Mouse (Mus musculus) gastrocnemius, adult 2 months (tissue): Measurements from ENCODE around the gene Rasl11b. TPM values are rescaled to one million over a fixed set of nuclear protein-coding genes. Genes with fewer than 3 reads are reported as not detected.

Experiments
- DNase-seq: peaks from one replicate; pipeline ENCODE4 v3.0.0; 2022
- H3K27ac ChIP-seq: fragments of 200-600 bp; 2 replicates; pipeline ENCODE4 v1.8.1; 2022; ENCODE audit warnings: mild to moderate bottlenecking
- H3K4me3 ChIP-seq: fragments of 200-600 bp; 2 replicates; pipeline ENCODE4 v1.8.1; 2022; ENCODE audit warnings: mild to moderate bottlenecking, moderate library complexity
- CTCF ChIP-seq: fragments of 200-600 bp; IDR thresholded peaks from 2 replicates; pipeline ENCODE4 v1.8.1; 2022; ENCODE audit warnings: antibody characterized with exemption, mild to moderate bottlenecking, moderate library complexity
- intact Hi-C: fragments of 180-260 bp; cut with DNase I; formaldehyde crosslinking; loops from one replicate; pipeline ENCODE4 v1.15.1; 2025
- long read RNA-seq, 2 experiments: library from polyadenylated mRNA; stranded (forward); transcript quantifications; one replicate each; pipeline ENCODE4 v2.0.0; 2021
- total RNA-seq, 2 experiments: library from RNA; stranded (reverse); gene quantifications; 2 replicates each; pipeline ENCODE4 v1.2.3; 2021

The Rasl11b gene
- total RNA-seq: 1 to 10 TPM; 2.0 to 5.4 TPM
- long read RNA-seq, experiment 1, partial matches to known transcripts: 0 of 1 reads
- long read RNA-seq, experiment 1, other reads (novel, unspliced or antisense): 0 of 1 reads
- long read RNA-seq, experiment 2, partial matches to known transcripts: 0 of 2 reads
- long read RNA-seq, experiment 2, other reads (novel, unspliced or antisense): 0 of 2 reads

GRCm38 (mm10) chr5:74194841-74195613 is at the start of gene Rasl11b:
Gene Rasl11b, plus strand, starts transcription at chr5:74195286.
- peak within 1 kb of the TSS; percentile 82 for H3K27ac ChIP-seq
- intact Hi-C loops: loop anchor here (5.0 kb wide), 4 partner anchors 48 to 128 kb away; partner anchors contain the start of gene Usp46
- TF ChIP-seq CTCF: peak; percentile 55

GRCm38 (mm10) chr5:74147631-74148030 is 47.5 kb upstream of the Rasl11b start:
- Histone ChIP-seq H3K27ac (peak overlapping the region; percentile 57), H3K4me3 (peak overlapping the region; percentile 1; the same call in 1 of the 2 replicates)
- peak; percentile 35 for DNase-seq
- intact Hi-C loops: loop anchor here (5.0 kb wide), 3 partner anchors 45 to 105 kb away; no protein-coding TSS in a partner anchor
- no peak for TF ChIP-seq CTCF

More at GRCm38 (mm10) chr5:74194841-74195613, at the start of gene Rasl11b:
- H3K4me3 ChIP-seq: peak within 1 kb of the TSS; percentile 93
- DNase-seq: peak; percentile 97

- TF ChIP-seq CTCF: no peak
- no peak for DNase-seq
- intact Hi-C loops: loop anchor here (5.0 kb wide), 3 partner anchors 42 to 102 kb away; no protein-coding TSS in a partner anchor
- H3K4me3 ChIP-seq: no peak overlapping the region
- no peak overlapping the region for H3K27ac ChIP-seq
Observed at GRCm38 (mm10) chr5:74149975-74150374, 45.1 kb upstream of the Rasl11b start.

DNA sequence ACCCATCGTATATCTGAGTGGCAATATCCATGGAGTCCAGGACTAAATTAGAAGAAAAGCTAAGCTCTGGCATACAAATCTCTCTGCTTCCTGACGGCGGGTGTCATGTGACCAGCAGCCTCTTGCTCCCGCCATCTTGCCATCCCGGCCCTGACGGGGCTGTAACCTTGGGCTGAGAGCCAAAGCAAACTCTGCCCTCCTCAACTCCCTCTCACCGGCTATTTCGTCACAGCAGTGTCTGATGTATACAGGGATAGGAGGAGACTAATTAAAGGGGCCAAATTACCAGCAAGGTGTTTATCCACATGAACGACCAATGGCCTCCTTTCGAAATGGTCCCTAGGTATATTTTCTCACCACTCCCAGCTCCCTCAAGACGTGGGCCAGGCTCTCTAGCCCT is 43.3 kb upstream of the Rasl11b start:
- intact Hi-C loops: no loop called here
- TF ChIP-seq CTCF: no peak
- DNase-seq: no peak
- H3K27ac ChIP-seq: no peak overlapping the region
- H3K4me3 ChIP-seq: no peak overlapping the region

GRCm38 (mm10) chr5:74155860-74156351 is 39.2 kb upstream of the Rasl11b start:
- no peak for TF ChIP-seq CTCF
- no peak for DNase-seq
- no peak overlapping the region for H3K4me3 ChIP-seq
- intact Hi-C loops: no loop called here
- no peak overlapping the region for H3K27ac ChIP-seq

- no peak overlapping the region for H3K4me3 ChIP-seq
- intact Hi-C loops: no loop called here
- no peak for DNase-seq
- no peak for TF ChIP-seq CTCF
- H3K27ac ChIP-seq: no peak overlapping the region
Observed at GRCm38 (mm10) chr5:74158929-74159632, 36.0 kb upstream of the Rasl11b start.

GRCm38 (mm10) chr5:74159906-74160305 is 35.2 kb upstream of the Rasl11b start:
- no peak for DNase-seq
- no peak for TF ChIP-seq CTCF
- intact Hi-C loops: no loop called here
- Histone ChIP-seq H3K4me3 (no peak overlapping the region), H3K27ac (no peak overlapping the region)

DNA sequence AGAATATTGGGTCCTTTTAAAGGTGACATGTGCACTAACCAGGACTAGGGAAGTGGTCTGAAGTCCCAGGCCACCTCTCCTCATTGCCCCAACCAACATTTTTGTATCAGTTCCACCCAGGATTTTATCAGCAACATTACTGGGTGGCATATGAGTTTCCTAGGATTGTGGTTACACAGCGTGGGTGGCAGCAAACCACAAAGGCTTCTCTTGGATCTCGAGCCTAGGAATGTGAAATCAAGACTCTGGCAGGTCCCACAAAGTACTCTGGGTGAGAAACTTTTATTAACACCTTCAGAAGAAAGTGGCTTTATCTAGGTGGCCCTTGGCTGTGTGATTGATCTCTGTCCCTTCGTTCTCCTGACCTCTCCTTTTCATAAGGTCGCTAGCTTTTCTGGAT is 34.7 kb upstream of the Rasl11b start:
- DNase-seq: no peak
- Histone ChIP-seq H3K27ac (no peak overlapping the region), H3K4me3 (no peak overlapping the region)
- intact Hi-C loops: no loop called here
- no peak for TF ChIP-seq CTCF

DNA sequence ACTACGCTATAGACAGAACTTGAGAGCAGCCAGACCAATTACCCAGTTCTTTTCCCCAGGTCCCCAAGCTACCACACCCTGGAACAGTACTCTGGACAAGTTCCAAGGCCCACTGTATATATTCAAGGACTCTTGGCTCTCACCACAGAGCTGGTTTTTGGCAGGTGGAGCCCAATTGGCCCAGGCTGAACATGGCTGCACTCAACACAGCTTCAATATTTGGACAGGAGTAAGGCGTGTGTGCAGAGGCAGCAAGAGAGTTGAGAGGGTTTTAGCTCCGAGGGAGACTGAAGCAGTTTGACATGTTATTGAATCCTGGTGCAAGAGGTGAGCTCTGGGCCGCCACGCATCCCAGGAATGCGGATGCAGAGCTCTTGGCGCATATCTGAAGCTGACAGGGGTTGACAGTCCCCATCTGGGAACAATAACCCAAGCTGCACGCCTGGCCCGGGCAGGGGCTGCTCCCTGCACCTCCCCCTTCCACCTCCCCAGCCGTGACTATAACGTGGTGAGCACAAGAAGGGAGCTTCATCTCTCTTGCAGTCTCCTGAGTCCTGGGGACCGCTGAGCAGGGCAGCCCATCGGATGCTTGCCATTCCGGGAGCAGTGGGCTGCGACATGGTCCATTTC is 33.7 kb upstream of the Rasl11b start:
- intact Hi-C loops: no loop called here
- H3K4me3 ChIP-seq: peak overlapping the region; percentile 32
- DNase-seq: peak; percentile 23
- no peak for TF ChIP-seq CTCF
- H3K27ac ChIP-seq: no peak overlapping the region

DNA sequence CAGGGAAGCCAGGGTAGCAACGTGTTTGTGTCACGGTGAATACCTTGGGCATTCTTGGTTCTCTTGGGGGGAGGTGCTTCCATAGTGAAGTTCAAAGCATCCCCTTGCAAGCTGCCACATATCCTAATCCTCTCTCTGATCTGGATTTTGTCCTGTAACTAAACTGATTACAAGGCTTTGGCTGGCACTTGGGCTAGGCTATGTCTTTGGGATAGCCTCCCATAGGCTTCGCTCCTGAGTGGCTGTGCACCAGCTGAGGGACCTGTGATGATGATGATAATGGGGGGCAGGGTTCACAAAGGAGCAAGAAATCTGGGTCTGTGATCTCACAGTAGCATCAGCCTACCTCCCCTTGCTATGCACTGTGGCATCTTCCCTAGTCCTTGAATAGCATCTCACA is 33.1 kb upstream of the Rasl11b start:
- no peak for DNase-seq
- no peak for TF ChIP-seq CTCF
- Histone ChIP-seq H3K27ac (no peak overlapping the region), H3K4me3 (no peak overlapping the region)
- intact Hi-C loops: no loop called here

- intact Hi-C loops: no loop called here
Observed at GRCm38 (mm10) chr5:74163141-74163540, 31.9 kb upstream of the Rasl11b start.

DNA sequence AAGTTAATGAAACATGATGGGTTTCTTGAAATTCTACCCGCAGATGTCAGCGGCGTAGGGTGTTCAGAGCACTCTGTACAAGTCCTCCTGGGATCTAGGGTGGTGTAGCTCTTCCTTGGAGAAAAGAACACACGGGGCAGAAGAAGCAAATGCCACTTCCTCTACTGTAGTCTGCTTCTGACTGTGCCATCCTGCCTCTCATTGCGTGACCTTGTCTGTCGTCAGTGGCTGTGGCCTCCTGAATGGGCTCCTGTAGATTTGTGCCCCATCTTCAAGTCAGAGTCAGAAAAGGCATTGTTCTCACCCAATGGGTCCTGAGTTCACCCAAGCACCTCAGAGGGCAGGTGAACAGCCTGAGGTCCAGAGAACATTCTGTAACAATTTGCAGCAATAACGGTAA is 30.5 kb upstream of the Rasl11b start:
- H3K27ac ChIP-seq: no peak overlapping the region
- DNase-seq: no peak
- TF ChIP-seq CTCF: no peak
- intact Hi-C loops: no loop called here
- no peak overlapping the region for H3K4me3 ChIP-seq

More at GRCm38 (mm10) chr5:74163141-74163540, 31.9 kb upstream of the Rasl11b start:
- Histone ChIP-seq H3K4me3 (no peak overlapping the region), H3K27ac (no peak overlapping the region)
- TF ChIP-seq CTCF: no peak
- no peak for DNase-seq

DNA sequence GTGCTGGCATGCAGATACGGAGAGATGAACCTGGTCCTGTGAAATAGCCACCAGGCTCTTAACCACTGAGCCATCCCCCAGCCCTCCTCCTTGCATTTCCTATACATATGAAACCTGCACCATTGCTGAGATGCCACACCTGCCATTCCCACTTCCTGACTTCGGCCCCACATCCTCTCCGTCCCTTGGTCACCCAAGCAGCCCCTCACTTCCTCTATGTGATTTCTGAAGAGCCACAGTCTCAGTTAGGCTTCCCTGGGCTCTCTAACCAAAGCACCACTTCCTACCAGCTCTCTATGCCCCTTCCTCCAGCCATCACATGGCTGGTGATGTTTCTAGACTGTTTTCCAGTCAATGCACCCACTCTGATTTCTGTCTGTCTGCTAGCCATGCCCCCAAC is 28.4 kb upstream of the Rasl11b start:
- DNase-seq: no peak
- H3K4me3 ChIP-seq: no peak overlapping the region
- TF ChIP-seq CTCF: no peak
- intact Hi-C loops: no loop called here
- no peak overlapping the region for H3K27ac ChIP-seq
